Mouse (Mus musculus) G1E (cell line): ENCODE measurements at regions not wholly inside any gene's neighbourhood (a gene's known extent, or its start where the extent isn't known, plus 50 kb on each side); places are given as distances from the start of the nearest gene placed in this dataset.

Experiments used
- CTCF ChIP-seq: IDR thresholded peaks from 2 replicates; pipeline ENCODE4 v1.5.1; 2012; ENCODE audit warnings: low read depth, low read length, inconsistent platforms, mixed read lengths
- GATA1 ChIP-seq: IDR thresholded peaks from 2 replicates; pipeline ENCODE4 v1.6.1; 2012; ENCODE audit warnings: borderline replicate concordance, low read length, inconsistent platforms, mixed read lengths
- POLR2AphosphoS5 ChIP-seq: IDR thresholded peaks from 2 replicates; pipeline ENCODE4 v1.6.1; 2012; ENCODE audit warnings: low read depth, low read length, inconsistent platforms; ENCODE audit not compliant: insufficient replicate concordance
- TAL1 ChIP-seq: conservative IDR thresholded peaks from 2 replicates; pipeline ENCODE4 v1.6.1; 2012; ENCODE audit warnings: low read depth, low read length, inconsistent platforms, mixed read lengths

GRCm38 (mm10) chr3:143087786-143088185, 206.0 kb upstream of the Pkn2 start:
- TF ChIP-seq CTCF (no peak), POLR2AphosphoS5 (no peak), TAL1 (no peak), GATA1 (no peak)
